Comparison of ENCODE assay signal across 10 mouse cellular contexts in the genomic region with DNA sequence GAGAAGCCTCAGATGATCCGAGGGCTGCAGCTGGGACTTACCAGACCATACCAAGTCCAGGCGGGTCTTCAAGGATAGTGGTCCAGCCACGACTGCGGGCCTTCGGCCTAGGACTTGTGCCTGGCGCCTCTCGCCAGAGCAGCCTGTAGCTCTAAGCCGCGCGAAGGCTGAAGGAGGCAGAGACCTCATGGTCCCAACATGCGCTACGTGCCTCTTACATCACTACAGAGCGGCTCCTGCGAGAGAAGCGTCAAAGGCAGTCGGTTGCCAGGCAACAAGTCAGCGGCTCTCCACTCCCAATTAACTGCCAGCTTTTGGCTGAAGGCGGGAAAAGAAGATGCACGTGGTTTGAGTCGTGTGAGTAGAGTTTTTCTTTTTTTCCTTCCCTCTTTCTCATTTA. TPM values are rescaled to one million over a fixed set of nuclear protein-coding genes. Genes with fewer than 3 reads are reported as not detected.
A peak's percentile ranks its signal among the peaks of the same experiment; 100 is the strongest.
DNase-seq lines count a peak whose midpoint lies in the region; ATAC-seq and TF ChIP-seq lines count a peak whose summit lies in the region.
"Had no signal": no experiment of that assay in that cellular context is flagged by ENCODE, and none has a peak within 500 bp of the region (broad histone marks: within the 10 kb centered on the region; RNA-seq: fewer than 3 reads in every experiment).

No protein-coding gene starts in this region.

- ATAC-seq in kidney, embryonic 15.5 days (replicated peaks; ENCODE audit: low FRiP score), result no peak
- ATAC-seq in forebrain, embryonic 15.5 days (replicated peaks), result peak; percentile 69
- ATAC-seq in midbrain, embryonic 14.5 days (ENCODE audit: low FRiP score, low TSS enrichment), result no peak

- DNase-seq in kidney, adult 2 months, result no peak
- peak; percentile 38 to 47 for DNase-seq in layer of hippocampus, postnatal 10 days (ENCODE audit: low spot score in 2 of 2)
- peak; percentile 81 for DNase-seq in midbrain, embryonic 14.5 days
- no peak for DNase-seq in spleen, postnatal 10 days (ENCODE audit: low spot score in 2 of 2)
- DNase-seq in MN1 (ENCODE audit: low spot score), result no peak
- no peak for DNase-seq in ovary, postnatal 10 days (ENCODE audit: low spot score)

- no peaks in the 10 kb centered on the region for H3K9me3 ChIP-seq in kidney, embryonic 15.5 days (replicated peaks)
- H3K9me3 ChIP-seq in forebrain, embryonic 15.5 days, result no peaks in the 10 kb centered on the region
- no peaks in the 10 kb centered on the region for H3K9me3 ChIP-seq in midbrain, embryonic 14.5 days (ENCODE audit: control insufficient read depth, low read length)

- 0 out of 2 replicates have a peak overlapping the region, but pooled peaks have one; percentile 13 for H3K4me2 ChIP-seq in kidney, embryonic 15.5 days
- H3K4me2 ChIP-seq in forebrain, embryonic 15.5 days (replicated peaks), result peak overlapping the region; percentile 25
- peak overlapping the region; percentile 33; the same call in 1 of the 2 replicates for H3K4me2 ChIP-seq in midbrain, embryonic 14.5 days (ENCODE audit: low read length)

- no peak for TF ChIP-seq CTCF in kidney, adult 2 months (conservative IDR thresholded peaks at IDR 0.05; ENCODE audit: insufficient read depth, insufficient read length, low read depth, low read length)

- no peak overlapping the region for H3K9ac ChIP-seq in kidney, embryonic 15.5 days
- no peak overlapping the region for H3K9ac ChIP-seq in forebrain, embryonic 15.5 days (replicated peaks)
- 0 out of 2 replicates have a peak overlapping the region, but pooled peaks have one; percentile 16 for H3K9ac ChIP-seq in midbrain, embryonic 14.5 days (replicated peaks; ENCODE audit: low read length)

- H3K4me3 ChIP-seq in kidney, embryonic 15.5 days (replicated peaks), result no peak overlapping the region
- H3K4me3 ChIP-seq in kidney, adult 2 months (ENCODE audit: insufficient read depth, low read depth, low read length), result no peak overlapping the region
- H3K4me3 ChIP-seq in forebrain, embryonic 15.5 days, result no peak overlapping the region
- H3K4me3 ChIP-seq in midbrain, embryonic 14.5 days (replicated peaks; ENCODE audit: low read depth, low read length), result no peak overlapping the region

- no peak overlapping the region for H3K27ac ChIP-seq in kidney, embryonic 15.5 days
- H3K27ac ChIP-seq in kidney, adult 2 months (ENCODE audit: insufficient read depth, low read depth, low read length), result no peak overlapping the region
- H3K27ac ChIP-seq in forebrain, embryonic 15.5 days (replicated peaks), result no peak overlapping the region
- no peak overlapping the region for H3K27ac ChIP-seq in midbrain, embryonic 14.5 days (replicated peaks; ENCODE audit: low read depth, low read length)

- H3K36me3 ChIP-seq in kidney, embryonic 15.5 days, result peaks cover 10% of the 10 kb centered on the region
- no peaks in the 10 kb centered on the region for H3K36me3 ChIP-seq in kidney, adult 2 months (ENCODE audit: control insufficient read depth, insufficient read depth, low read length)
- H3K36me3 ChIP-seq in forebrain, embryonic 15.5 days, result peaks cover 7% of the 10 kb centered on the region; the same call in 1 of the 2 replicates
- H3K36me3 ChIP-seq in midbrain, embryonic 14.5 days (ENCODE audit: control insufficient read depth, insufficient read depth, low read length), result peaks cover 6% of the 10 kb centered on the region

- TF ChIP-seq POLR2A in kidney, adult 2 months (IDR thresholded peaks at IDR 0.05; ENCODE audit: low read depth, low read length), result no peak

- H3K27me3 ChIP-seq in kidney, embryonic 15.5 days, result no peaks in the 10 kb centered on the region
- no peaks in the 10 kb centered on the region for H3K27me3 ChIP-seq in kidney, adult 2 months (replicated peaks; ENCODE audit: control insufficient read depth, insufficient read depth, low read length)
- no peaks in the 10 kb centered on the region for H3K27me3 ChIP-seq in forebrain, embryonic 15.5 days
- H3K27me3 ChIP-seq in midbrain, embryonic 14.5 days (ENCODE audit: control insufficient read depth, insufficient read depth, low read length), result no peaks in the 10 kb centered on the region

- 42% methylated on average over 20 of the region's 20 CpGs for WGBS in kidney, embryonic 15.5 days
- 39% methylated on average over 20 of the region's 20 CpGs for WGBS in kidney, adult 2 months
- WGBS in forebrain, embryonic 15.5 days, result 33% methylated on average over 20 of the region's 20 CpGs
- 31% methylated on average over 20 of the region's 20 CpGs for WGBS in midbrain, embryonic 14.5 days

- 0 out of 2 replicates have a peak, but pooled peaks cover 3% of the 10 kb centered on the region for H3K4me1 ChIP-seq in kidney, embryonic 15.5 days
- H3K4me1 ChIP-seq in kidney, adult 2 months (ENCODE audit: control insufficient read depth, insufficient read depth, low read length), result no peaks in the 10 kb centered on the region
- no peaks in the 10 kb centered on the region for H3K4me1 ChIP-seq in forebrain, embryonic 15.5 days
- H3K4me1 ChIP-seq in midbrain, embryonic 14.5 days (ENCODE audit: control insufficient read depth, insufficient read depth, low read length), result no peaks in the 10 kb centered on the region

RNA-seq across cellular contexts. Expression of a gene that starts 10.3 kb away (rescaled TPM):
- 14.0 and 14.7 TPM in 2 replicates for polyA plus RNA-seq in kidney, embryonic 15.5 days (2015; fragmentation: Nextera tagmentation; extraction: Ambion mirVana)
- 10.1 and 12.6 TPM in 2 replicates for polyA plus RNA-seq in kidney, adult 2 months (2012; rRNA removed)
- polyA plus RNA-seq in forebrain, embryonic 15.5 days (2015; fragmentation: Nextera tagmentation; extraction: Ambion mirVana), result 13.2 and 13.7 TPM in 2 replicates
- 10 to 100 TPM; 39.9 to 43.9 TPM for total RNA-seq in layer of hippocampus, postnatal 10 days (2021)
- 14.4 and 15.2 TPM in 2 replicates for polyA plus RNA-seq in midbrain, embryonic 14.5 days (2014; fragmentation: Nextera tagmentation; extraction: Ambion mirVana)

RNA-seq across cellular contexts. Expression of a gene that starts 34.9 kb away (rescaled TPM):
- polyA plus RNA-seq in kidney, embryonic 15.5 days (2015; fragmentation: Nextera tagmentation; extraction: Ambion mirVana), result 35.0 and 39.5 TPM in 2 replicates
- 23.6 and 27.1 TPM in 2 replicates for polyA plus RNA-seq in kidney, adult 2 months (2012; rRNA removed)
- 40.3 and 40.7 TPM in 2 replicates for polyA plus RNA-seq in forebrain, embryonic 15.5 days (2015; fragmentation: Nextera tagmentation; extraction: Ambion mirVana)
- total RNA-seq in layer of hippocampus, postnatal 10 days (2021), result 10 to 100 TPM; 21.0 to 23.5 TPM
- polyA plus RNA-seq in midbrain, embryonic 14.5 days (2014; fragmentation: Nextera tagmentation; extraction: Ambion mirVana), result 21.9 and 30.9 TPM in 2 replicates

RNA-seq across cellular contexts. Expression of a gene that starts 51.5 kb away (rescaled TPM):
- not detected in 2 replicates for polyA plus RNA-seq in kidney, embryonic 15.5 days (2015; fragmentation: Nextera tagmentation; extraction: Ambion mirVana)
- polyA plus RNA-seq in kidney, adult 2 months (2012; rRNA removed), result 0.06 TPM in 1 of 2 replicates, not detected in the other
- not detected in 2 replicates for polyA plus RNA-seq in forebrain, embryonic 15.5 days (2015; fragmentation: Nextera tagmentation; extraction: Ambion mirVana)
- total RNA-seq in layer of hippocampus, postnatal 10 days (2021), result under 1 TPM in 1 of 2 experiments, not detected in 1; 0.22 TPM
- polyA plus RNA-seq in midbrain, embryonic 14.5 days (2014; fragmentation: Nextera tagmentation; extraction: Ambion mirVana), result not detected in 2 replicates
- total RNA-seq: MEL had no signal
- polyA plus RNA-seq: gonadal fat pad, adult 2 months had no signal

RNA-seq across cellular contexts. Expression of a gene that starts 54.8 kb away (rescaled TPM):
- not detected in 2 replicates for polyA plus RNA-seq in kidney, embryonic 15.5 days (2015; fragmentation: Nextera tagmentation; extraction: Ambion mirVana)
- polyA plus RNA-seq in kidney, adult 2 months (2012; rRNA removed), result 0.07 and 0.08 TPM in 2 replicates
- polyA plus RNA-seq in forebrain, embryonic 15.5 days (2015; fragmentation: Nextera tagmentation; extraction: Ambion mirVana), result 0.18 TPM in 1 of 2 replicates, not detected in the other
- total RNA-seq in layer of hippocampus, postnatal 10 days (2021), result not detected
- 0.38 TPM in 1 of 2 replicates, not detected in the other for polyA plus RNA-seq in midbrain, embryonic 14.5 days (2014; fragmentation: Nextera tagmentation; extraction: Ambion mirVana)
- polyA plus RNA-seq: gonadal fat pad, adult 2 months had no signal

Comparison
In these comparisons a context has a peak if more than half of its experiments do, and no peak if none do; other contexts are left out.
1. DNase-seq: peak in layer of hippocampus, postnatal 10 days (2 of 2) and midbrain, embryonic 14.5 days (single experiment); none in kidney, adult 2 months (single experiment), spleen, postnatal 10 days (0 of 2), MN1 (single experiment) and ovary, postnatal 10 days (single experiment).
2. Peak in every context shown above with its lines, with median percentiles within 50 percentile points of each other: H3K4me2 ChIP-seq.